Mouse (Mus musculus) liver, postnatal 0 days (tissue): Measurements from ENCODE around the gene Mup4. TPM values are rescaled to one million over a fixed set of nuclear protein-coding genes. Genes with fewer than 3 reads are reported as not detected.

ENCODE experiments used
- ATAC-seq: fragments of 200-750 bp; cut with Nextera tagmentation; 2 replicates; pipeline ENCODE4 v1.8.0; 2017; ENCODE audit warnings: mild to moderate bottlenecking, moderate library complexity
- DNase-seq: peaks from one replicate; pipeline ENCODE4 v3.0.0-alpha.2; 2016
- H3K27ac ChIP-seq: fragments of 300-500 bp; sonication (generic); 2 replicates; pipeline ENCODE4 v1.5.1; 2014; ENCODE audit warnings: antibody characterized with exemption, moderate library complexity, mild to moderate bottlenecking, low read depth
- H3K27me3 ChIP-seq: fragments of 300-500 bp; sonication (generic); 2 replicates; pipeline ENCODE4 v1.6.1; 2014; ENCODE audit warnings: low read length, control low read depth, mixed read lengths; ENCODE audit not compliant: insufficient read depth
- H3K36me3 ChIP-seq: fragments of 300-500 bp; sonication (generic); replicated peaks from 2 replicates; pipeline ENCODE4 v1.6.1; 2014; ENCODE audit warnings: mild to moderate bottlenecking, control low read depth, low read length, moderate library complexity, mixed read lengths; ENCODE audit not compliant: insufficient read depth
- H3K4me1 ChIP-seq: fragments of 300-500 bp; sonication (generic); 2 replicates; pipeline ENCODE4 v1.6.1; 2014; ENCODE audit warnings: antibody characterized with exemption, mild to moderate bottlenecking, control low read depth; ENCODE audit not compliant: insufficient read depth
- H3K4me2 ChIP-seq: fragments of 300-500 bp; sonication (generic); 2 replicates; pipeline ENCODE4 v1.6.1; 2014; ENCODE audit warnings: low read depth, mild to moderate bottlenecking, low read length, moderate library complexity, mixed read lengths
- H3K4me3 ChIP-seq: fragments of 300-500 bp; sonication (generic); 2 replicates; pipeline ENCODE4 v1.5.1; 2014; ENCODE audit warnings: low read depth, low read length
- H3K9ac ChIP-seq: fragments of 300-500 bp; sonication (generic); replicated peaks from 2 replicates; pipeline ENCODE4 v1.6.1; 2014; ENCODE audit warnings: mild to moderate bottlenecking, moderate library complexity
- H3K9me3 ChIP-seq: fragments of 300-500 bp; sonication (generic); 2 replicates; pipeline ENCODE4 v1.6.1; 2016; ENCODE audit warnings: mild to moderate bottlenecking, control low read depth, low read length, mixed read lengths
- CTCF ChIP-seq: sonication (generic); IDR thresholded peaks from 2 replicates; pipeline ENCODE4 v1.5.1; 2016; ENCODE audit warnings: antibody characterized with exemption, low read depth
- EP300 ChIP-seq: IDR thresholded peaks from 2 replicates; pipeline ENCODE4 v1.6.1; 2016; ENCODE audit warnings: antibody characterized with exemption, low read depth, mild to moderate bottlenecking
- WGBS: fragments of 180-500 bp; shearing (Covaris S2); extraction: QIAGEN DNeasy Blood & Tissue Kit; methylation state at CpG from one replicate; pipeline ENCODE4 v1.1.7; 2014; ENCODE audit not compliant: insufficient replicate concordance; 5-methylcytosine and 5-hydroxymethylcytosine counted together
- polyA plus RNA-seq: library from polyadenylated mRNA; unstranded; fragments of >200 nt; fragmentation: Nextera tagmentation; extraction: Ambion mirVana; gene quantifications from 2 replicates; pipeline ENCODE4 v1.2.1, GENCODE M21; 2015

The Mup4 gene
- polyA plus RNA-seq, 1 experiment from 2014 or later, result not detected

GRCm38 (mm10) chr4:59927666-59928065, 32.8 kb downstream of the Mup4 start:
- H3K9ac ChIP-seq, result no peak overlapping the region
- WGBS, result 70% methylated on average over 3 of the region's 3 CpGs
- no peak for ATAC-seq
- no peaks in the 10 kb centered on the region for H3K27me3 ChIP-seq
- TF ChIP-seq EP300 (no peak), CTCF (no peak)
- H3K36me3 ChIP-seq, result no peaks in the 10 kb centered on the region
- no peak overlapping the region for H3K27ac ChIP-seq
- H3K4me3 ChIP-seq, result no peak overlapping the region
- no peaks in the 10 kb centered on the region for H3K9me3 ChIP-seq
- DNase-seq, result peak; percentile 6
- no peak overlapping the region for H3K4me2 ChIP-seq
- no peaks in the 10 kb centered on the region for H3K4me1 ChIP-seq

GRCm38 (mm10) chr4:59925082-59925481, 35.4 kb downstream of the Mup4 start:
- H3K27me3 ChIP-seq, result no peaks in the 10 kb centered on the region

GRCm38 (mm10) chr4:59917966-59918365, 42.5 kb downstream of the Mup4 start:
- Histone ChIP-seq H3K4me1 (no peaks in the 10 kb centered on the region), H3K9me3 (no peaks in the 10 kb centered on the region), H3K27ac (no peak overlapping the region), H3K27me3 (peaks cover 9% of the 10 kb centered on the region), H3K4me3 (no peak overlapping the region), H3K9ac (no peak overlapping the region), H3K4me2 (no peak overlapping the region), H3K36me3 (no peaks in the 10 kb centered on the region)
- ATAC-seq, result no peak
- TF ChIP-seq EP300 (no peak), CTCF (no peak)
- DNase-seq, result no peak
- 67% methylated on average over 3 of the region's 3 CpGs for WGBS

More at GRCm38 (mm10) chr4:59925082-59925481, 35.4 kb downstream of the Mup4 start:
- no peak overlapping the region for H3K4me3 ChIP-seq
- ATAC-seq (no peak), DNase-seq (no peak)
- no peaks in the 10 kb centered on the region for H3K36me3 ChIP-seq
- H3K9ac ChIP-seq, result no peak overlapping the region
- no peak overlapping the region for H3K27ac ChIP-seq
- TF ChIP-seq CTCF, result no peak
- TF ChIP-seq EP300, result no peak
- H3K4me2 ChIP-seq, result no peak overlapping the region
- no peaks in the 10 kb centered on the region for H3K9me3 ChIP-seq
- no peaks in the 10 kb centered on the region for H3K4me1 ChIP-seq
- WGBS, result 78% methylated on average over 9 of the region's 9 CpGs

DNA sequence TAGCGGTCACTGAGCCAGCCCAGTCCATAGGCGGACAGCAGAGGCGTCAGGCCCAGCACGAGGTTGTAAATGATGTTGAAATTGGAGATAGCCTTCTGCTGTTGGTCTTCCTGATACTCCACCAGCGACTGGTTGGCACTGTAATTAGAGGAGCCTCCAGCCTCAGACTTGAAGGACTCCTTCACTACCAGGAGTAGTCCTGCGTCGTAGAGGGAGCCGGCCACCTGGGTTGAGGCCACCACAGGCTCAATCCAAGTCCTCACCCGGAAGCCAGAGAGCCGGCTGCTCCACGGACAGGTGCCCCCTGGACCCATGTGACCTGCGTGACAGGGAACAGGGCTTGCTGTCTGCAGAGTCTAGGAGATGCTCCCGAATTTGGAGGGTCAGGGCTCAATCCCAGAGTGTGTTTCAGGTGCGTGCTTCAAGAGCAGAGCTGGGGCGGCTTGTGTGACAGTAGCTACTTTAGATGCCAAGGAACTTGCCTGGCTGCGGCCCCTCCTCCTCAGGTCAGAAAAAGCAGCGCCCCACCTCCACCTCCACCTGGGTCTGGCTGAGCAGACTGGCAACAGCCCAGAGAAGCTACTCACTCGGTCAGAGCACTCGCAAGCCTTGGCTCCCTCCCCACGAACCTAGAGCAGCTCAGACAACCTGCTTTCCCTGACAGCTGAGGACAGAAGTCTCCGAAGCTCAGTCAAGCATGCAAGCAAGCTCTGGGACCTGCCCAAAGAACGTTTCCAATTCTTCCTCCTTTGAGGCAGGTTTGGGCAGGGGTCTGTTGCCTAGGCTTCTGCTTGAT, 45.7 kb downstream of the Mup4 start, which contains the start of gene Slc46a2:
TSS of gene Slc46a2 (minus strand) at position 449 of the 796 bp plus-strand sequence.
- Histone ChIP-seq H3K4me3 (no peak within 1 kb of the TSS), H3K4me2 (no peak within 1 kb of the TSS), H3K27ac (no peak within 1 kb of the TSS), H3K36me3 (no peaks in the 10 kb centered on the region), H3K4me1 (no peaks in the 10 kb centered on the region), H3K9me3 (no peaks in the 10 kb centered on the region), H3K27me3 (peaks cover 9% of the 10 kb centered on the region), H3K9ac (no peak within 1 kb of the TSS)
- WGBS, result 16% methylated on average over 22 of the region's 22 CpGs
- TF ChIP-seq EP300 (no peak), CTCF (no peak)
- ATAC-seq, result no peak
- no peak for DNase-seq

- no peaks in the 10 kb centered on the region for H3K9me3 ChIP-seq
- H3K27me3 ChIP-seq, result no peaks in the 10 kb centered on the region
- ATAC-seq (no peak), DNase-seq (no peak)
- H3K36me3 ChIP-seq, result no peaks in the 10 kb centered on the region
- 82% methylated on average over 2 of the region's 2 CpGs for WGBS
- H3K27ac ChIP-seq, result no peak overlapping the region
- TF ChIP-seq EP300, result no peak
- TF ChIP-seq CTCF, result no peak
- H3K4me1 ChIP-seq, result no peaks in the 10 kb centered on the region
- no peak overlapping the region for H3K4me3 ChIP-seq
- no peak overlapping the region for H3K9ac ChIP-seq
- H3K4me2 ChIP-seq, result no peak overlapping the region
Observed at GRCm38 (mm10) chr4:59908785-59909184, 51.7 kb downstream of the Mup4 start.

GRCm38 (mm10) chr4:59907657-59908230, 52.8 kb downstream of the Mup4 start:
- Histone ChIP-seq H3K27me3 (no peaks in the 10 kb centered on the region), H3K4me1 (no peaks in the 10 kb centered on the region), H3K4me3 (no peak overlapping the region), H3K9me3 (no peaks in the 10 kb centered on the region), H3K36me3 (no peaks in the 10 kb centered on the region), H3K27ac (no peak overlapping the region), H3K4me2 (no peak overlapping the region), H3K9ac (no peak overlapping the region)
- TF ChIP-seq CTCF (no peak), EP300 (no peak)
- WGBS, result 61% methylated on average over 10 of the region's 10 CpGs
- DNase-seq (no peak), ATAC-seq (no peak)
